Mouse (Mus musculus): ENCODE data around the gene Tmcc3. TPM values are rescaled to one million over a fixed set of nuclear protein-coding genes. Genes with fewer than 3 reads are reported as not detected.

The Tmcc3 gene
- polyA plus RNA-seq, 1 experiment from 2014 or later = 12.9 TPM

GRCm38 (mm10) chr10:94479646-94480045, 167.9 kb downstream of the Tmcc3 start:
- no peaks in the 10 kb centered on the region; the same call in 1 of the 2 replicates for H3K9me3 ChIP-seq (replicated peaks; ENCODE audit: control insufficient read depth, low read length)
- H3K4me1 ChIP-seq (ENCODE audit: control insufficient read depth, insufficient read depth, low read length) = no peaks in the 10 kb centered on the region
- no peak for ATAC-seq (ENCODE audit: insufficient read depth, low FRiP score)
- H3K4me2 ChIP-seq (ENCODE audit: low read depth, low read length) = no peak overlapping the region
- H3K27me3 ChIP-seq (ENCODE audit: control insufficient read depth, insufficient read depth, low read length) = no peaks in the 10 kb centered on the region
- H3K36me3 ChIP-seq (ENCODE audit: control insufficient read depth, insufficient read depth, low read length) = no peaks in the 10 kb centered on the region
- no peak overlapping the region for H3K9ac ChIP-seq (ENCODE audit: low read length)
- WGBS = 68% methylated on average over 13 of the region's 13 CpGs
- H3K27ac ChIP-seq (ENCODE audit: low read length) = no peak overlapping the region
- H3K4me3 ChIP-seq (replicated peaks; ENCODE audit: low read length) = no peak overlapping the region

DNA sequence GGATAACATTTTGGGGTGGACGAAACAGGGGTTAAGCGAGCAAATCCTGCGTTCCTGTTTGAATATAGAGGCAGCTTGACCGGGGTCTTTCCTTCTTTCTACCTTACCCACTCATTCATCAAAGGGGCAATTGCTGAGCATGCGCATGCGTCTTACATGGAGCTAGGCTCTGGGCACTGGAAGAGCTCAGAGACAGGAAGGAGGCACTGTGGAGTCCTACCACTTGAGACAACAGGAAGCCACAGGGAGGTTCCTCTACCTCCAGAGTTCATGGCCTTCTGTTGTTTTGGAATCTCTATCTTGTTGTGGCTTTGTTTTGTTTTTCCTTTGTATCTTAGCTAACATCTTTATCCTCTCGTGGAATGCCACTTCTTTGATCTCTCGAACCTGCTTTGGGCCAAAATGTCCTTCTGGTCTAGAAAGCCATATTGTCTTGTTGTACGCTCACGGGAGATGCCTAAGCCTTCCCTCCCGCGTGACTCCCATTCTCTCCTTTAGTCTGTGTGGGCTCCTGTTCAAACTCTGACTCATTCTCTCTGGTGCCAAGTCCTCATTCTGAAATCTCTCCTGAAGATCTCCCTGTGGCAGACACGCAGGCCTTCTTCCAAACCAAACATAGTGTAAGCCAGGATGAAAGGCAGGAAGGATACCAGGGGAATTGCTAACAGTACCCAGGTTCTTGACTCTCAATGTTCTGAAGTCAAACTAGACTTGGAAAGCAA, 168.8 kb downstream of the Tmcc3 start:
- 72% methylated on average over 13 of the region's 13 CpGs for WGBS

GRCm38 (mm10) chr10:94481613-94482012, 169.9 kb downstream of the Tmcc3 start:
- no peak overlapping the region for H3K9ac ChIP-seq (ENCODE audit: low read length)
- H3K9me3 ChIP-seq (replicated peaks; ENCODE audit: control insufficient read depth, low read length) = no peaks in the 10 kb centered on the region; the same call in 1 of the 2 replicates
- H3K27me3 ChIP-seq (ENCODE audit: control insufficient read depth, insufficient read depth, low read length) = no peaks in the 10 kb centered on the region
- H3K4me2 ChIP-seq (ENCODE audit: low read depth, low read length) = no peak overlapping the region
- no peak for ATAC-seq (ENCODE audit: insufficient read depth, low FRiP score)
- H3K36me3 ChIP-seq (ENCODE audit: control insufficient read depth, insufficient read depth, low read length) = no peaks in the 10 kb centered on the region
- no peak overlapping the region for H3K27ac ChIP-seq (ENCODE audit: low read length)
- no peaks in the 10 kb centered on the region for H3K4me1 ChIP-seq (ENCODE audit: control insufficient read depth, insufficient read depth, low read length)
- H3K4me3 ChIP-seq (replicated peaks; ENCODE audit: low read length) = no peak overlapping the region

More for the DNA sequence above, 168.8 kb downstream of the Tmcc3 start:
- Histone ChIP-seq H3K4me3 (replicated peaks; ENCODE audit: low read length) (no peak overlapping the region), H3K4me1 (ENCODE audit: control insufficient read depth, insufficient read depth, low read length) (no peaks in the 10 kb centered on the region), H3K36me3 (ENCODE audit: control insufficient read depth, insufficient read depth, low read length) (no peaks in the 10 kb centered on the region), H3K9ac (ENCODE audit: low read length) (no peak overlapping the region), H3K9me3 (replicated peaks; ENCODE audit: control insufficient read depth, low read length) (no peaks in the 10 kb centered on the region; the same call in 1 of the 2 replicates), H3K27ac (ENCODE audit: low read length) (no peak overlapping the region), H3K4me2 (ENCODE audit: low read depth, low read length) (no peak overlapping the region), H3K27me3 (ENCODE audit: control insufficient read depth, insufficient read depth, low read length) (no peaks in the 10 kb centered on the region)
- ATAC-seq (ENCODE audit: insufficient read depth, low FRiP score) = peak; percentile 56; the same call in 1 of the 2 replicates

DNA sequence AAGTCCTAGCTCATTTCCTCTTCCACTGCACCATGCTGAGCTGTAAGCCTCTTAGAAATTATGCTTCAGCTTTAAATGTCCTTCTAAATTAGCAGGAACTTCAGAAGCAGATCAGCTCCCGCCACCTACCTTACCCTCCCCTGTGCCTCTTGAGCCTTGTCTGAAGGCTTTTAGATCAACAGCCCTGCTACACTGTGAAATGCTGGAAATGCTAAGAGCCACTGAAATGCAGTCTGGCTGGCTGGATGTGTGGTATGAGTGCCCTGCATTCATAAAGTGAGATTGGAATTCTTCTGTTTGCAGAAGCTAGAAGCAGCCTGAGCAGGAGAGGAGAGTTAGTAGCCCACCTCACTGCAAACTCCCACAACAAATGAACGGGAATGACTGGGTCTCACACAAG, 174.4 kb downstream of the Tmcc3 start:
- Histone ChIP-seq H3K36me3 (ENCODE audit: control insufficient read depth, insufficient read depth, low read length) (no peaks in the 10 kb centered on the region), H3K4me3 (replicated peaks; ENCODE audit: low read length) (no peak overlapping the region), H3K9me3 (replicated peaks; ENCODE audit: control insufficient read depth, low read length) (no peaks in the 10 kb centered on the region; the same call in 1 of the 2 replicates), H3K27ac (ENCODE audit: low read length) (no peak overlapping the region), H3K4me1 (ENCODE audit: control insufficient read depth, insufficient read depth, low read length) (no peaks in the 10 kb centered on the region), H3K4me2 (ENCODE audit: low read depth, low read length) (no peak overlapping the region), H3K9ac (ENCODE audit: low read length) (no peak overlapping the region), H3K27me3 (ENCODE audit: control insufficient read depth, insufficient read depth, low read length) (no peaks in the 10 kb centered on the region)
- WGBS = 77% methylated on average over 2 of the region's 2 CpGs
- ATAC-seq (ENCODE audit: insufficient read depth, low FRiP score) = no peak

DNA sequence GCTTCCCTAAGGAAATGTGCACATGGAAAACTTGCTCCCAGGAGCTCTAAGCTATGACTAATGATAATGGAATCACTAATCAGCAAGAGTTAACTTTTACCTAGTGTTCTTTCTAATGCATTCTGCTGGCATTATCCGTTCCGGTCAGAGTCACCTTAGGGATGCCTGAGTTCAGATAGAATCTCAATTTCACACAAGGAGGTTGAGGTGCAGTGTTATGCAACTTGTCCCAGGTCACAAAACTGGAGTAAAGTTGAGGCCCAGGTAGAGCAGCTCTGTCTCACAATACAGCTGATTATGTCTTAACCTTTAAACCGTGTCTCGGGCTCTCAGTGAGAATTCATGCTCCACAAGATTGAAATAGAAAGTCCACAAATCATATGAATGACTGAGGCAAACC, 177.8 kb downstream of the Tmcc3 start:
- 80% methylated on average over 4 of the region's 4 CpGs for WGBS
- Histone ChIP-seq H3K27ac (ENCODE audit: low read length) (no peak overlapping the region), H3K36me3 (ENCODE audit: control insufficient read depth, insufficient read depth, low read length) (no peaks in the 10 kb centered on the region), H3K9ac (ENCODE audit: low read length) (no peak overlapping the region), H3K4me3 (replicated peaks; ENCODE audit: low read length) (no peak overlapping the region), H3K4me1 (ENCODE audit: control insufficient read depth, insufficient read depth, low read length) (peaks cover under 1% of the 10 kb centered on the region; the same call in 1 of the 2 replicates), H3K4me2 (ENCODE audit: low read depth, low read length) (no peak overlapping the region), H3K27me3 (ENCODE audit: control insufficient read depth, insufficient read depth, low read length) (no peaks in the 10 kb centered on the region), H3K9me3 (replicated peaks; ENCODE audit: control insufficient read depth, low read length) (no peaks in the 10 kb centered on the region)
- no peak for ATAC-seq (ENCODE audit: insufficient read depth, low FRiP score)

- no peak overlapping the region for H3K4me2 ChIP-seq (ENCODE audit: low read depth, low read length)
- H3K27ac ChIP-seq (ENCODE audit: low read length) = no peak overlapping the region
- no peaks in the 10 kb centered on the region for H3K36me3 ChIP-seq (ENCODE audit: control insufficient read depth, insufficient read depth, low read length)
- ATAC-seq (ENCODE audit: insufficient read depth, low FRiP score) = no peak
- H3K4me3 ChIP-seq (replicated peaks; ENCODE audit: low read length) = no peak overlapping the region
- H3K27me3 ChIP-seq (ENCODE audit: control insufficient read depth, insufficient read depth, low read length) = no peaks in the 10 kb centered on the region
- H3K9me3 ChIP-seq (replicated peaks; ENCODE audit: control insufficient read depth, low read length) = no peaks in the 10 kb centered on the region
- 82% methylated on average over 3 of the region's 3 CpGs for WGBS
- H3K4me1 ChIP-seq (ENCODE audit: control insufficient read depth, insufficient read depth, low read length) = peaks cover 5% of the 10 kb centered on the region; the same call in 1 of the 2 replicates
- no peak overlapping the region for H3K9ac ChIP-seq (ENCODE audit: low read length)
Measured at GRCm38 (mm10) chr10:94491006-94491405, 179.3 kb downstream of the Tmcc3 start.

DNA sequence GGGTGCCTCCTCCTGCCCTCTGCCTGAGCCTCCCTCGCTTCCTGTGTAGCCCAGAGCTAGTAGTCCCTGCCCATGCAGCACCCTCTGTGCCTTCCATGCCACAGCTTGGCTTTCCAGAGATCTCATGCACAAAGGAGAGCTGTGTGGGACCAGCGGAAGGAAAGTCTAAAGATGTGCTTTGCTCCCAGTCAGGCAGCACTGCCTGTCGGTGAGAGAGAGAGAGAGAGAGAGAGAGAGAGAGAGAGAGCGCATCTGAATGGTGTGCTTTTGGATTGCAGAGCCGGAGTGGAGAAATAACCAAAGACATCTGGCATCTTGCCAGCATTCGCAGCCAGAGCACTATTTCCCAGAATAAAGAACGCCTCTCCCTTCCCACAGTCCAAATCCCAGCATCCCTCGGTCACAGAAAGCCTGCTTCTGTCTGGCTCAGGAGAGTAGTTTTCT, 182.7 kb downstream of the Tmcc3 start:
- no peak overlapping the region for H3K4me3 ChIP-seq (replicated peaks; ENCODE audit: low read length)
- H3K4me1 ChIP-seq (ENCODE audit: control insufficient read depth, insufficient read depth, low read length) = peaks cover 8% of the 10 kb centered on the region; the same call in 1 of the 2 replicates
- H3K9ac ChIP-seq (ENCODE audit: low read length) = no peak overlapping the region; the same call in 1 of the 2 replicates
- WGBS = 31% methylated on average over 8 of the region's 8 CpGs
- no peak overlapping the region for H3K27ac ChIP-seq (ENCODE audit: low read length)
- peak overlapping the region; percentile 0; the same call in 1 of the 2 replicates for H3K4me2 ChIP-seq (ENCODE audit: low read depth, low read length)
- ATAC-seq (ENCODE audit: insufficient read depth, low FRiP score) = peak; percentile 54; the same call in 1 of the 2 replicates
- no peaks in the 10 kb centered on the region for H3K27me3 ChIP-seq (ENCODE audit: control insufficient read depth, insufficient read depth, low read length)
- no peaks in the 10 kb centered on the region for H3K9me3 ChIP-seq (replicated peaks; ENCODE audit: control insufficient read depth, low read length)
- H3K36me3 ChIP-seq (ENCODE audit: control insufficient read depth, insufficient read depth, low read length) = no peaks in the 10 kb centered on the region

- 73% methylated on average over 7 of the region's 7 CpGs for WGBS
- Histone ChIP-seq H3K4me1 (ENCODE audit: control insufficient read depth, insufficient read depth, low read length) (peaks cover 16% of the 10 kb centered on the region), H3K4me2 (ENCODE audit: low read depth, low read length) (no peak overlapping the region), H3K27me3 (ENCODE audit: control insufficient read depth, insufficient read depth, low read length) (no peaks in the 10 kb centered on the region), H3K4me3 (replicated peaks; ENCODE audit: low read length) (no peak overlapping the region), H3K9ac (ENCODE audit: low read length) (no peak overlapping the region), H3K27ac (ENCODE audit: low read length) (no peak overlapping the region), H3K36me3 (ENCODE audit: control insufficient read depth, insufficient read depth, low read length) (no peaks in the 10 kb centered on the region), H3K9me3 (replicated peaks; ENCODE audit: control insufficient read depth, low read length) (no peaks in the 10 kb centered on the region)
- no peak for ATAC-seq (ENCODE audit: insufficient read depth, low FRiP score)
Measured at GRCm38 (mm10) chr10:94495496-94496235, 183.9 kb downstream of the Tmcc3 start.

DNA sequence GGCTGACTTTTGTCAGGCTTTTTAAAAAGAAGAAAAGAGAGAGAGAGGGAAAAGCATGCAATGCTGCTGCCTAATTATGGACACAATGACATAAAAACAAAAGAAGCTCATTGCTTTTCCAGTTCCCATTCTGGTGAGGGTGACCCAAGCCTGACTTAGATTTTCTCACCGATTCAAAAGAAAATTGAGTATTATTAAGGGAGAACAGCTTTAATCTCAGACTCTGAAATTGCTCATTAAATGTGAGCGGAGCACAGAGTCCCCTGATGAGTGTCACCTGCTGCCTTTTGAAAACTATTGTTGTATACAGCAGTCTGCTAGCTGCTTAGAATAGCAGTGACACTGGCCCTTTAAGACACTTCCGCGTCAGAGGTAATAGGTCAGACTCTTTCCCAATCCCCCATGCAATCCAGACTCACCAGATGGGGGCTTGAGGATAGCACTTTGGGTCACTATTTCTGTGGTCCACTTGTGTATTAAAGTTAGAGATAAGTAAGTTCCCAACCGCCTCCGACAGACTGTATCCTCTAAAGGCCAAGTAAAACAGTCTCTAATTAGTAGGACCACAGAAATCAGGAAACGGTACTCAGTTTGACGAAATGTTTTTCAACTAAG, 185.2 kb downstream of the Tmcc3 start:
- H3K9ac ChIP-seq (ENCODE audit: low read length) = no peak overlapping the region
- no peak overlapping the region for H3K4me3 ChIP-seq (replicated peaks; ENCODE audit: low read length)
- WGBS = 77% methylated on average over 8 of the region's 8 CpGs
- no peak overlapping the region for H3K4me2 ChIP-seq (ENCODE audit: low read depth, low read length)
- ATAC-seq (ENCODE audit: insufficient read depth, low FRiP score) = no peak
- no peaks in the 10 kb centered on the region for H3K9me3 ChIP-seq (replicated peaks; ENCODE audit: control insufficient read depth, low read length)
- no peaks in the 10 kb centered on the region for H3K36me3 ChIP-seq (ENCODE audit: control insufficient read depth, insufficient read depth, low read length)
- peaks cover 18% of the 10 kb centered on the region for H3K4me1 ChIP-seq (ENCODE audit: control insufficient read depth, insufficient read depth, low read length)
- no peak overlapping the region for H3K27ac ChIP-seq (ENCODE audit: low read length)
- H3K27me3 ChIP-seq (ENCODE audit: control insufficient read depth, insufficient read depth, low read length) = no peaks in the 10 kb centered on the region

Measured in stomach, embryonic 16.5 days (tissue).